Mouse (Mus musculus): ENCODE measurements around the gene Arhgap22. TPM values are rescaled to one million over a fixed set of nuclear protein-coding genes. Genes with fewer than 3 reads are reported as not detected.
A peak's percentile ranks its signal among the peaks of the same experiment; 100 is the strongest.

Gene Arhgap22
- total and polyA plus RNA-seq, 3 experiments: 1.3 to 3.0 (median 1.6) TPM

DNA sequence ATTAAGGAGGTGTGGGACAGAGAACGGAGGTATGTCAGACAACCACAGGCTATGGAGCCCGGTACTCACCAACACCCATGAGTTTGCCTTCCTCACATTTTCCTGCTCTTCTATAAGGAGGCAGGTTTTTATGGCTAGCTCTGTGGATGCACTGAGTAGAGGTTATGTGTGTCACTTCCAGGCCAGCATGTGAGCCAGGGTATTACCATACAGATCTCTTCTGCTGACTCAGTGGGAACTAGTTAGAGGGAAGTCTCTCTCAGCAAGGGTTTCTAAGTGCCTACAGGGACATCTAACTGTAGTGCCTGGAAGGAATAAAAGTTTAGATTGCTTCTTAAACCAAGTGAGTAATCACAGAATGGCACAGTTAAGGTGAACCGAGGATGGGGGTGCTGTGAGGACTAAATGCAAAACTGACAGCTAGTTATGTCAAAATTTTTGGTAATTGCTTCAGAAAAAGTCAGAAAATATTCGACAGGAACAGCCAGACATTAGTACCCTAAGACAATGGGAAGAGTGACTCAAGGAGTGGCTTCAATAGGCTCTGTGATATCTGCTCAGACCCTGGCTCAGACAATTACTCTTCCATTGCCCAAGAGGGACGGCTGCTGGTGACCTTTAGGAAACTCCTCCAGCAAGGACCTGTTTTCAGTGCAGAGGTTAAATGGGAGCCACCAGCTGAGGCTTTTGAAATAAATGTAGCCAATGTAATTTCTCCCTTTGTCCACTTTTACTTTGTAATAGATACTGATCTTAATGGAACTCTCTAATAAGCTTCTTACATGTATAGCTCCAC lies 184.4 kb downstream of the Arhgap22 start:
- 84% methylated on average over 5 of the region's 5 CpGs for WGBS
- TF ChIP-seq CTCF (IDR thresholded peaks at IDR 0.05) (no peak), EP300 (IDR thresholded peaks at IDR 0.05; ENCODE audit: insufficient read depth, low read depth, low read length) (no peak), POLR2A (IDR thresholded peaks at IDR 0.05; ENCODE audit: insufficient read depth, low read depth, low read length) (no peak)
- Histone ChIP-seq H3K79me2 (replicated peaks; ENCODE audit: control insufficient read depth, insufficient read depth, low read length) (no peaks in the 10 kb centered on the region), H3K4me1 (ENCODE audit: control insufficient read depth, insufficient read depth, low read length) (peaks cover 2% of the 10 kb centered on the region), H3K27ac (no peak overlapping the region), H3K4me3 (no peak overlapping the region), H3K36me3 (ENCODE audit: control insufficient read depth, insufficient read depth, low read length) (peaks cover 2% of the 10 kb centered on the region), H3K27me3 (ENCODE audit: control insufficient read depth, insufficient read depth, low read length) (no peaks in the 10 kb centered on the region), H3K9ac (ENCODE audit: low read depth, low read length) (no peak overlapping the region)
- intact Hi-C loops (cut with DNase I): no loop called here
- DNase-seq: no peak

DNA sequence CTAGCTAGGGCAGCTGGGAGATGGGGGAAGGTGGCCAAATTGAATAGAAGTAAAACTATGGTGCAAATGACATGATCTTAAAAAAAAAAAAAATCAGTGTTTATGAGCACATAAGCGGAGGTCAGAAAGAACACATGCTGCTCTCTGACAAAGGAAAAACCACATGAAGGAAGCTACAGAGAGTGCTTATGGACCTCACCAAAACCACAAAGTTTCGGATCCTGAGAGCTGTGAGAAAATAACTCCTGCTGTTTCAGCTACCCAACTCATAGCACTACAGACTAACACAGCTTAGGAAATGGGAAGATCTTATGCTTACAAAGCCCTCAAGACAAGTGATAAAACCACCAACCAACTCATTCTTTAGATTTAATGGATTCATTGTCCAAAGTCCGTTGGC lies 186.2 kb downstream of the Arhgap22 start:
- H3K9ac ChIP-seq (ENCODE audit: low read depth, low read length): no peak overlapping the region
- DNase-seq: no peak
- WGBS: 87% methylated on average over 3 of the region's 3 CpGs
- TF ChIP-seq POLR2A (IDR thresholded peaks at IDR 0.05; ENCODE audit: insufficient read depth, low read depth, low read length) (no peak), EP300 (IDR thresholded peaks at IDR 0.05; ENCODE audit: insufficient read depth, low read depth, low read length) (no peak), CTCF (IDR thresholded peaks at IDR 0.05) (no peak)
- no peaks in the 10 kb centered on the region for H3K27me3 ChIP-seq (ENCODE audit: control insufficient read depth, insufficient read depth, low read length)
- H3K4me3 ChIP-seq: no peak overlapping the region
- H3K79me2 ChIP-seq (replicated peaks; ENCODE audit: control insufficient read depth, insufficient read depth, low read length): no peaks in the 10 kb centered on the region
- H3K4me1 ChIP-seq (ENCODE audit: control insufficient read depth, insufficient read depth, low read length): peaks cover 2% of the 10 kb centered on the region
- H3K36me3 ChIP-seq (ENCODE audit: control insufficient read depth, insufficient read depth, low read length): peaks cover 2% of the 10 kb centered on the region
- H3K27ac ChIP-seq: no peak overlapping the region
- intact Hi-C loops (cut with DNase I): no loop called here

DNA sequence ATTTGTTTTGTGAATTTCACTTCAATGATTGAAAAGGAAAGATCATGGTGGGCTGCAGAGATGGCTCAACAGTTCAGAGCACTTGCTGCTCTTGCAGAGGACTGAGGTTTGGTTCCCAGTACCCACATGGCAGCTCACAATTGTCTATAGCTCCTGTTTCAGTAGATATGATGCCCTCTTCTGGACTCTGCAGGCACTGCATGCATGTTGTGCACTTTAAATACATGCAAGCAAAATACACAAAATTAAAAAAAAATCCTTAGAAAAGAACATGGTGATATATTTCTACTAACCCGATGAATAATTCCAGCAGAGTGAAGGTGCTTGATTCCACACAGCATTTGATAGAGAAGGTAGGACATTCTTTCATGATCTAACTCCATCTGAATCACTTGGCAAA lies 188.5 kb downstream of the Arhgap22 start:
- WGBS: 91% methylated on average over 1 of the region's 1 CpGs
- no peak overlapping the region for H3K9ac ChIP-seq (ENCODE audit: low read depth, low read length)
- intact Hi-C loops (cut with DNase I): no loop called here
- TF ChIP-seq EP300 (IDR thresholded peaks at IDR 0.05; ENCODE audit: insufficient read depth, low read depth, low read length) (no peak), CTCF (IDR thresholded peaks at IDR 0.05) (peak; percentile 58), POLR2A (IDR thresholded peaks at IDR 0.05; ENCODE audit: insufficient read depth, low read depth, low read length) (no peak)
- H3K4me3 ChIP-seq: no peak overlapping the region
- no peaks in the 10 kb centered on the region; the same call in 1 of the 2 replicates for H3K36me3 ChIP-seq (ENCODE audit: control insufficient read depth, insufficient read depth, low read length)
- DNase-seq: no peak
- H3K27ac ChIP-seq: no peak overlapping the region
- H3K79me2 ChIP-seq (replicated peaks; ENCODE audit: control insufficient read depth, insufficient read depth, low read length): no peaks in the 10 kb centered on the region
- H3K4me1 ChIP-seq (ENCODE audit: control insufficient read depth, insufficient read depth, low read length): peaks cover 2% of the 10 kb centered on the region
- H3K27me3 ChIP-seq (ENCODE audit: control insufficient read depth, insufficient read depth, low read length): no peaks in the 10 kb centered on the region

DNA sequence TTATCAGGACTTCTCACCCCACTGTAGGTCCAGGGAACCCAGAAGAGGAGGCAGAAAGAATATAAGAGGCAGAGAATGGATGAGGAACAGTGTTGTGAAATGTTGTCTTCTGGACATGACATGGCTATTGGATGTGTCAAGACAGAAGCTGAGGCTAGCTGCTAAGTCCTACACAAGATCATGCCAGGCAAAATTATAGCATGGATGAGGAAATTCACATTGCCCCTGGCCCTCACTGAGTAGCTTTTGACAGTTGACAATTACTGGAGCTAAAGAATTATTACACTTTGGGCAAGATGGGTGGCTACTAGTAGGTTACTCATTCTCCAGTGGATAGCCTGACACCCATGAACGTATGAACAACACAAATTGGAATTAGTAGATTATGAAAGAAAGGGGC lies 201.9 kb downstream of the Arhgap22 start:
- TF ChIP-seq CTCF (IDR thresholded peaks at IDR 0.05) (no peak), POLR2A (IDR thresholded peaks at IDR 0.05; ENCODE audit: insufficient read depth, low read depth, low read length) (no peak), EP300 (IDR thresholded peaks at IDR 0.05; ENCODE audit: insufficient read depth, low read depth, low read length) (no peak)
- peaks cover 7% of the 10 kb centered on the region for H3K79me2 ChIP-seq (replicated peaks; ENCODE audit: control insufficient read depth, insufficient read depth, low read length)
- intact Hi-C loops (cut with DNase I): no loop called here
- H3K9ac ChIP-seq (ENCODE audit: low read depth, low read length): no peak overlapping the region
- H3K4me3 ChIP-seq: no peak overlapping the region
- H3K27me3 ChIP-seq (ENCODE audit: control insufficient read depth, insufficient read depth, low read length): no peaks in the 10 kb centered on the region
- 88% methylated on average over 1 of the region's 1 CpGs for WGBS
- H3K36me3 ChIP-seq (ENCODE audit: control insufficient read depth, insufficient read depth, low read length): peaks cover 7% of the 10 kb centered on the region
- H3K27ac ChIP-seq: no peak overlapping the region
- H3K4me1 ChIP-seq (ENCODE audit: control insufficient read depth, insufficient read depth, low read length): peaks cover 4% of the 10 kb centered on the region
- no peak for DNase-seq

DNA sequence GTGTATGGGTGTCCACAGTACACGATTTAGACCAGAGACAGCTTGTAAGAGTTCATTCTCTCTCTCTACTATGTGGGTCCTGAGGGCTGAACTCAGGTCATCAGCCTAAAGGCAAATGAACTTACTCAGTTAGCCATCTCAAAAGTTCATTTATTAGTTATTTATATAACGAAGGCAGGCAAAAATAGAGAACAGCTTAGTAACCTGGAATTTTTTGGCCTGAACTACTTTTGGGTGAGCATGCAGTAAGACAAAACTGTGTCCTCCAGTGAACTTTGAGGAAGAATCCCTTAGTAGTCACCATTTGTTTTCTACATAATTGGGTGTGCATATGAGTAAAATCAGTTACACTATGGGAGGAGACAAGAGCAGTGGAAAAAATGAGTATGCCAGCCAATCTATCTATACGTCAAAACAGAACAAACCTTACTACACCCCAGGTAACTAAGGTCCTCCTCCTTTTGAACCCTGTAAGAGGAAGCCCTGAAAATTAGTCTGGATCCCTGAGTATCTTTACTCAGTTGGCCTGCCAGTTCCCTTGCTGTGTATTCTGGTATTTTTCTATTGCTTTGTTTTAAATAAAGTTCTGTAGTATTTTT lies 204.6 kb downstream of the Arhgap22 start:
- H3K27ac ChIP-seq: no peak overlapping the region
- peaks cover 9% of the 10 kb centered on the region for H3K36me3 ChIP-seq (ENCODE audit: control insufficient read depth, insufficient read depth, low read length)
- TF ChIP-seq EP300 (IDR thresholded peaks at IDR 0.05; ENCODE audit: insufficient read depth, low read depth, low read length) (no peak), CTCF (IDR thresholded peaks at IDR 0.05) (no peak), POLR2A (IDR thresholded peaks at IDR 0.05; ENCODE audit: insufficient read depth, low read depth, low read length) (no peak)
- H3K4me3 ChIP-seq: no peak overlapping the region
- H3K4me1 ChIP-seq (ENCODE audit: control insufficient read depth, insufficient read depth, low read length): peaks cover 4% of the 10 kb centered on the region
- no peak overlapping the region for H3K9ac ChIP-seq (ENCODE audit: low read depth, low read length)
- DNase-seq: no peak
- WGBS: 67% methylated on average over 3 of the region's 3 CpGs
- H3K27me3 ChIP-seq (ENCODE audit: control insufficient read depth, insufficient read depth, low read length): no peaks in the 10 kb centered on the region
- peaks cover 7% of the 10 kb centered on the region for H3K79me2 ChIP-seq (replicated peaks; ENCODE audit: control insufficient read depth, insufficient read depth, low read length)
- intact Hi-C loops (cut with DNase I): no loop called here

Other genes with a start within 250 kb of the Arhgap22 start
- under 1 TPM; 0.25 to 0.50 TPM for gene Lrrc18, start 222.6 kb upstream of the Arhgap22 start, total RNA-seq (2021)
- 0.55 and 0.61 TPM in 2 replicates for gene Lrrc18, start 222.6 kb upstream of the Arhgap22 start, polyA plus RNA-seq (2012; rRNA removed)
- 1 to 10 TPM; 2.6 to 3.7 TPM for gene Wdfy4, start 28.5 kb upstream of the Arhgap22 start, total RNA-seq (2021)
- gene Wdfy4, start 28.5 kb upstream of the Arhgap22 start, polyA plus RNA-seq (2012; rRNA removed): 2.3 and 2.9 TPM in 2 replicates
- 10 to 100 TPM; 26.2 to 29.5 TPM for gene Mapk8, start 233.1 kb downstream of the Arhgap22 start, total RNA-seq (2021)
- 7.3 and 20.6 TPM in 2 replicates for gene Mapk8, start 233.1 kb downstream of the Arhgap22 start, polyA plus RNA-seq (2012; rRNA removed)

Measured in heart, adult 2 months (tissue).